10 mouse cellular contexts compared by ENCODE assay signal in genomic region chr11:75869898-75870297, GRCm38 (mm10).
DNase-seq lines count a peak whose midpoint lies in the region; ATAC-seq and TF ChIP-seq lines count a peak whose summit lies in the region.
"Had no signal": no experiment of that assay in that cellular context is flagged by ENCODE, and none has a peak within 500 bp of the region (broad histone marks: within the 10 kb centered on the region; RNA-seq: fewer than 3 reads in every experiment).

No protein-coding gene starts in this region.

- peak; percentile 50 for DNase-seq in kidney, postnatal 0 days (ENCODE audit: low spot score)
- no peak for DNase-seq in kidney, postnatal 14 days
- DNase-seq in layer of hippocampus, adult 11-12 months (ENCODE audit: low spot score), result peak; percentile 85
- DNase-seq in midbrain, embryonic 10.5 days (ENCODE audit: low spot score), result no peak
- no peak for DNase-seq in testis, postnatal 10 days (ENCODE audit: low spot score)
- no peak for DNase-seq in ovary, postnatal 10 days (ENCODE audit: low spot score)
- no peak for DNase-seq in spleen, adult 12 weeks (ENCODE audit: low spot score)
- DNase-seq in gastrocnemius, postnatal 36 days, result no peak
- DNase-seq: lung, adult 2 months had no signal

- H3K4me1 ChIP-seq in kidney, postnatal 0 days (replicated peaks; ENCODE audit: insufficient read depth, low read length), result no peaks in the 10 kb centered on the region; the same call in 1 of the 2 replicates
- H3K4me1 ChIP-seq in midbrain, embryonic 10.5 days, result peaks cover 35% of the 10 kb centered on the region

- H3K4me3 ChIP-seq in kidney, postnatal 0 days (replicated peaks; ENCODE audit: low read depth, low read length), result no peak overlapping the region
- H3K4me3 ChIP-seq in midbrain, embryonic 10.5 days, result no peak overlapping the region
- H3K4me3 ChIP-seq: embryonic facial prominence, embryonic 15.5 days had no signal

- no peaks in the 10 kb centered on the region for H3K9me3 ChIP-seq in kidney, postnatal 0 days (replicated peaks; ENCODE audit: low read length)
- H3K9me3 ChIP-seq in midbrain, embryonic 10.5 days (replicated peaks), result no peaks in the 10 kb centered on the region
- H3K9me3 ChIP-seq: embryonic facial prominence, embryonic 15.5 days had no signal

- WGBS in kidney, postnatal 0 days, result 51% methylated on average over 5 of the region's 5 CpGs
- WGBS in midbrain, embryonic 10.5 days, result 77% methylated on average over 5 of the region's 5 CpGs

- H3K27ac ChIP-seq in kidney, postnatal 0 days, result no peak overlapping the region
- peak overlapping the region; percentile 69 for H3K27ac ChIP-seq in midbrain, embryonic 10.5 days (replicated peaks)
- H3K27ac ChIP-seq: embryonic facial prominence, embryonic 15.5 days had no signal

- no peaks in the 10 kb centered on the region for H3K36me3 ChIP-seq in kidney, postnatal 0 days (ENCODE audit: insufficient read depth, low read length)
- H3K36me3 ChIP-seq in midbrain, embryonic 10.5 days, result no peaks in the 10 kb centered on the region
- H3K36me3 ChIP-seq: embryonic facial prominence, embryonic 15.5 days had no signal

- no peak overlapping the region for H3K4me2 ChIP-seq in kidney, postnatal 0 days (ENCODE audit: low read length)
- H3K4me2 ChIP-seq: embryonic facial prominence, embryonic 15.5 days had no signal

- no peak for ATAC-seq in kidney, postnatal 0 days (replicated peaks; ENCODE audit: low FRiP score, low read depth)

- intact Hi-C loops in gastrocnemius, postnatal 36 days (cut with DNase I), result no loop called here

- no peak overlapping the region for H3K9ac ChIP-seq in kidney, postnatal 0 days (ENCODE audit: low read depth, low read length)
- H3K9ac ChIP-seq: embryonic facial prominence, embryonic 15.5 days had no signal

- no peaks in the 10 kb centered on the region for H3K27me3 ChIP-seq in kidney, postnatal 0 days (ENCODE audit: insufficient read depth, low read length)
- no peaks in the 10 kb centered on the region for H3K27me3 ChIP-seq in midbrain, embryonic 10.5 days (ENCODE audit: low read depth, poor library complexity, severe bottlenecking)
- H3K27me3 ChIP-seq: embryonic facial prominence, embryonic 15.5 days had no signal

- no peak for TF ChIP-seq CTCF in kidney, postnatal 0 days (IDR thresholded peaks at IDR 0.05; ENCODE audit: low read depth)

Comparison
In these comparisons a context has a peak if more than half of its experiments do, and no peak if none do; other contexts are left out.
1. DNase-seq: peak in kidney, postnatal 0 days (single experiment) and layer of hippocampus, adult 11-12 months (single experiment); none in kidney, postnatal 14 days (single experiment), midbrain, embryonic 10.5 days (single experiment), testis, postnatal 10 days (single experiment), ovary, postnatal 10 days (single experiment), spleen, adult 12 weeks (single experiment) and gastrocnemius, postnatal 36 days (0 of 2).